Mouse (Mus musculus) ES-E14 (cell line): Measurements from ENCODE around the gene Cisd1.

Experiments
- CHD2 ChIP-seq: IDR thresholded peaks from 2 replicates; pipeline ENCODE4 v1.6.1; 2014; ENCODE audit warnings: mild to moderate bottlenecking, low read depth, low read length, inconsistent platforms
- HCFC1 ChIP-seq: IDR thresholded peaks from 2 replicates; pipeline ENCODE4 v1.6.1; 2012; ENCODE audit warnings: low read length, inconsistent platforms, borderline replicate concordance; ENCODE audit not compliant: insufficient read depth

DNA sequence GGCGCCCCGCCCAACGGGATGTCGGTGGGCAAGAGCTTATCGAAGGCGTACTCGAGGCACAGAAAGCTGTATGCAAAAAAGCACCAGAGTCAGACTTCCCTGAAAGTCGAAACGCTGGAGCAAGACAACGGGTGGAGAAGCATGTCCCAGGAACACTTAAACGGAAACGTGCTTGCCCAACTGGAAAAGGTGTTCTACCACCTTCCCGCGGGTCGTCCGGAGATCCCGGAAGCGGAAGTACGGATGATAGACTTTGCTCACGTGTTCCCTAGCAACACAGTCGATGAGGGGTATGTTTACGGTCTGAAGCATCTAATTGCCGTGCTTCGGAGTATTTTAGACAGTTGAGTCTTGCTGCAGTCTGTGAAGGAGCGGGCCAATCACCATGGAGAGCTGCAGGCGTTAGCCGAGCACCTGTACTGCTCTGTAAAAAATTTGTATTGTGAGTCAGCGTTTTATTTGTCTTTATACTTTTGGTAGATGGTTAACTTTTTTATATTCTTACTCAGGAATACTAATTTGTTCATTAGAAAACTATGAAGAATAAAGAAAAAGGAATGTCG is 36.8 kb upstream of the Cisd1 start:
- TF ChIP-seq HCFC1 = no peak
- TF ChIP-seq CHD2 = no peak
